Mouse (Mus musculus): ENCODE measurements around the gene Kalrn. TPM values are rescaled to one million over a fixed set of nuclear protein-coding genes. Genes with fewer than 3 reads are reported as not detected.

The Kalrn gene
- polyA plus RNA-seq, 1 experiment from 2014 or later, result 30.0 TPM

DNA sequence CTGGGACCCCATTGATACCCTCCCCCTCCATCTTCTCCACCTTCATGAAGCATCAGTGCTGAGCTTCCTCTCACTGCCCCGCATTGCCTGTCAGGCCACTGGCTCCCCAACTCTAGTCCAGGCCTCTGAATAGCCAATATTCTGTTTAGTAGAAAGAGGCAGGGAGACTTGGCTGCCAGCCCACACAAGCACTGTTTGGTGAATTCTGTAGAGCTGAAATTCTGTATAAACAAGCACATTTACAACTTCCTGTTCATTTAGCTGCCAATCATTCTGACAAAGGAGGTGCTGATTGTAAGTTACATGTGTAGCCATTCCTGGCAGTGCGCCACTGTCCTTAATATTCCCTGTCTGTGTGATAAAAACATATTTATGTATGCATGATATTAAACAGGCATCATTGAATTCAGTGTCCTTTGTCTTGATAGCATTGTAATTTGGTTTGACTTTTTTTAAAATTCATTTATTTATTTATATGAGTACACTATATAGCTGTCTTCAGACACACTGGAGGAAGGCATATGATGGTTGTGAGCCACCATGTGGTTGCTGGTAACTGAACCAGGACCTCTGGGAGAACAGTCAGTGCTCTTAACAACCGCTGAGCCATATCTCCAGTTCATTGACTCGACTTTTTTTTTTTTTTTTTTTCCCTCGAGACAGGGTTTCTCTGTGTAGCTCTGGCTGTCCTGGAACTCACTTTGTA is 638.5 kb downstream of the Kalrn start:
- Histone ChIP-seq H3K27ac (peak overlapping the region; percentile 65), H3K4me3 (replicated peaks) (no peak overlapping the region), H3K9ac (no peak overlapping the region), H3K36me3 (replicated peaks) (no peaks in the 10 kb centered on the region), H3K27me3 (peaks cover 8% of the 10 kb centered on the region), H3K4me2 (no peak overlapping the region), H3K9me3 (no peaks in the 10 kb centered on the region), H3K4me1 (peaks cover 10% of the 10 kb centered on the region)
- WGBS, result 69% methylated on average over 5 of the region's 5 CpGs
- ATAC-seq (ENCODE audit: low FRiP score), result peak; percentile 20; the same call in 1 of the 2 replicates

DNA sequence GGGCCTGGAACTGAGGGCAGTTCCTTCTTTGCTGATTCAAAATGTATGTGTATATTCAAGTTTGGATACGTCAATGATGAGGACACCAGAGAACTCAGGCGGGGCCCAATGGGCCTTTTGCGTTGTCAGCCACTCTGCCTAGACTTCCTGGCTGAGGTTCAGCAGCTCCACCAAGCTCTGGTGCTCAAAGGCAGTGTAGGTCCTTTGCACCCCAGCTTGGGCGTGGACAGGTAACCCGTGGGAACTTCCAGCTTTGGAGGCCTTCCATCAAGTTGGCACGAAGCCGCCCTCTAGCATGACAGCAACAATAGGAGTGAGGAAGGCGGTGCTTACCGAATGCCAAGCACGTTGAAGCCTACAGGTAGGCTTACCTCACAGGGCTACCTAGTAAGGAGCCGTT is 639.9 kb downstream of the Kalrn start:
- Histone ChIP-seq H3K36me3 (replicated peaks) (no peaks in the 10 kb centered on the region), H3K4me1 (peaks cover 15% of the 10 kb centered on the region), H3K27ac (no peak overlapping the region), H3K4me3 (replicated peaks) (no peak overlapping the region), H3K4me2 (no peak overlapping the region), H3K27me3 (peaks cover 8% of the 10 kb centered on the region), H3K9me3 (no peaks in the 10 kb centered on the region), H3K9ac (no peak overlapping the region)
- ATAC-seq (ENCODE audit: low FRiP score), result no peak
- WGBS, result 92% methylated on average over 11 of the region's 11 CpGs

DNA sequence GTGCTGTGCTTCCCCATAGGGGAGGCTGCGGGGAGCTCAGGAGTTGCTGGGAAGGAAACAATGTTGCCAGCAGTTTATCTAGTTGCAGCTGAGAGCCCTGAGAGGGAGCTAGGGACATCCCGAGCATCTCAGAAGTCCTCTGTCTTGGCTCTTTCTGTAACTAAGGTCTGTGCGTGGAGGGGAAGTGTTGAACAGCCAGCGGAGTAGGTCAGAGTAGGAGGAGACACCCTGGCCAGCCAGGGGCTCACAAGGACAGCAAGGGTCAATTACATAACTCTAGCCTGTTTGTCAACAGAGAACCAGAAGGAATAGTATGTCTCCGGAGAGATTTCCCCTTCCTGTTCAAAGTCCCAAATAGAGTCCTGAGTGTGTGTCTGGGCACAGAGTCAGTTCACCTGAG is 641.2 kb downstream of the Kalrn start:
- WGBS, result 68% methylated on average over 5 of the region's 5 CpGs

DNA sequence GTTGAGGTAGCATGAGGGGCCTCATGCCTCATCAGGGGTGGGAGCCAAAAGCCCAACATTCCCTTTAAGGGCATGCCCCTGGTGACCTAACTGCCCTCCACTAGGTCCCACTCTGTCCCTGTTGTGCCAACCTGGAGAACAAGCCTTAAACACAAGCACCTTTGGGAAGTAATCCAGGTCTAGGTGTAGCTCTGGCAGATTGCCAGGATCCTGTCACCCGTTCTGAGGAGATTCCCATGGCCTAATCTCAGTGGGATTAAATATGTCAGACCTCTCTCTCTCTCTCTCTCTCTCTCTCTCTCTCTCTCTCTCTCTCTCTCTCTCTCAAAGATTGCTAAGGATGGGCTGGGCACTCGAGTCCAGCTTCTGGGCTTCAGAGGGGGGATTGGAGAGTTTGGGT is 641.6 kb downstream of the Kalrn start:
- Histone ChIP-seq H3K9me3 (no peaks in the 10 kb centered on the region), H3K36me3 (replicated peaks) (no peaks in the 10 kb centered on the region), H3K27me3 (peaks cover 8% of the 10 kb centered on the region), H3K4me3 (replicated peaks) (no peak overlapping the region), H3K27ac (no peak overlapping the region), H3K4me2 (no peak overlapping the region), H3K9ac (no peak overlapping the region), H3K4me1 (peaks cover 15% of the 10 kb centered on the region)
- no peak for ATAC-seq (ENCODE audit: low FRiP score)
- WGBS, result 50% methylated on average over 2 of the region's 2 CpGs

More for the DNA sequence above, 641.2 kb downstream of the Kalrn start:
- H3K9me3 ChIP-seq, result no peaks in the 10 kb centered on the region
- no peak overlapping the region for H3K4me2 ChIP-seq
- no peak overlapping the region for H3K9ac ChIP-seq
- no peak overlapping the region for H3K27ac ChIP-seq
- no peak for ATAC-seq (ENCODE audit: low FRiP score)
- H3K36me3 ChIP-seq (replicated peaks), result no peaks in the 10 kb centered on the region
- H3K4me1 ChIP-seq, result peaks cover 15% of the 10 kb centered on the region
- H3K27me3 ChIP-seq, result peaks cover 8% of the 10 kb centered on the region
- no peak overlapping the region for H3K4me3 ChIP-seq (replicated peaks)

DNA sequence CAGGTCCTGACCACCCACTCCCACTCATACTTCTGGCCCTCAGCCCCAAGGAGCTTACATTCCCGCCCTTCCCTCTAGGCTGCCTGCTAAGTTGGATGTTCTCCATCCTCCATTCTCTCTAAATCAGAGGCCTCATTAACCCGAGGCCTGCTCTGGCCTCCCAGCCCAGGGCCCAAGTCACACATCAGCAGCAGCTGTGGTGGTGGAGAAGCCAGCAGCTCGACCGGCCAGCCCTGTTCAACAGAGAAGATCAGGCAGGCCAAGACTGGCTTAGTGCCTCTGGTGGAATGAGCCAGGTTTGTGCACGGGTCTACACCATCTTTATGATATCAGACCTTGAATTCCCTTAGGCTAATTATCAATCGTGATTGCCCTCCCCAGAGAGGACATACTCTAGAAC is 642.5 kb downstream of the Kalrn start:
- Histone ChIP-seq H3K27me3 (peaks cover 3% of the 10 kb centered on the region), H3K36me3 (replicated peaks) (no peaks in the 10 kb centered on the region), H3K9me3 (no peaks in the 10 kb centered on the region), H3K4me2 (no peak overlapping the region), H3K4me3 (replicated peaks) (no peak overlapping the region), H3K4me1 (peaks cover 15% of the 10 kb centered on the region), H3K27ac (no peak overlapping the region), H3K9ac (no peak overlapping the region)
- 87% methylated on average over 6 of the region's 6 CpGs for WGBS
- ATAC-seq (ENCODE audit: low FRiP score), result no peak

DNA sequence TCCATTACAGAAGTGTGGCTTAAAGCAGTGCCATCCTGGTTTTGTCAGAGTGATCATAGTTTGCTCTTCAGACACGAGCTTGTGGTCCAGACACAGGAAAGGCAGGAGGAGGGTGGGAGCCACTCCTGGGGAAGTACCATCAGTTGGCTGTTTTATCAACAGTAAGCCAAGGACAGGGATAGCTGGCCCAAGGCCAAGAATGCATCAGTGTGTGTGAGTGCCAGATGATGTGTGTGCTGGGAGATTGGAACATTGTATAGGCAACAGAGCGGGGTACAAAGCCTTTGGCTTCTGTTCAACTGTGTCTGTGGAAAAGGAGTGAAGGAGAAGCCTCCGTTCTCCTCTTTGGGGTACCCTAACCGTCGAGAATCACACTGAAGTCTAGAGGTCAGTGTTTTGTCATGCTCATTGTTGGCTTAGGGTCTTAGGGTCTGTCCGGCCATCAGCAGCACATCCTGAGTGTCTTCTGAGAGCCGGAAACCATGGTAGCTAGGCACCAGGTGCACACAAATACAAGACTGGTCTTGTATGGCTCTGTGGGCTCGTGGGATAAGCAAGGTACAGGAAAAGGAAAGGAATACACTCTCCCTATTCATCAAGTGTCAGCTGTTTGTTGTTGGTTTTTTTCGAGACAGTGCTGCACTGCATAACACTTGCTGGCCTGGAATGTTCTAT is 644.4 kb downstream of the Kalrn start:
- Histone ChIP-seq H3K9ac (no peak overlapping the region), H3K36me3 (replicated peaks) (no peaks in the 10 kb centered on the region), H3K27me3 (no peaks in the 10 kb centered on the region; the same call in 1 of the 2 replicates), H3K4me2 (no peak overlapping the region), H3K4me3 (replicated peaks) (no peak overlapping the region), H3K27ac (no peak overlapping the region), H3K9me3 (no peaks in the 10 kb centered on the region), H3K4me1 (0 out of 2 replicates have a peak, but pooled peaks cover 5% of the 10 kb centered on the region)
- ATAC-seq (ENCODE audit: low FRiP score), result no peak
- WGBS, result 83% methylated on average over 9 of the region's 9 CpGs

DNA sequence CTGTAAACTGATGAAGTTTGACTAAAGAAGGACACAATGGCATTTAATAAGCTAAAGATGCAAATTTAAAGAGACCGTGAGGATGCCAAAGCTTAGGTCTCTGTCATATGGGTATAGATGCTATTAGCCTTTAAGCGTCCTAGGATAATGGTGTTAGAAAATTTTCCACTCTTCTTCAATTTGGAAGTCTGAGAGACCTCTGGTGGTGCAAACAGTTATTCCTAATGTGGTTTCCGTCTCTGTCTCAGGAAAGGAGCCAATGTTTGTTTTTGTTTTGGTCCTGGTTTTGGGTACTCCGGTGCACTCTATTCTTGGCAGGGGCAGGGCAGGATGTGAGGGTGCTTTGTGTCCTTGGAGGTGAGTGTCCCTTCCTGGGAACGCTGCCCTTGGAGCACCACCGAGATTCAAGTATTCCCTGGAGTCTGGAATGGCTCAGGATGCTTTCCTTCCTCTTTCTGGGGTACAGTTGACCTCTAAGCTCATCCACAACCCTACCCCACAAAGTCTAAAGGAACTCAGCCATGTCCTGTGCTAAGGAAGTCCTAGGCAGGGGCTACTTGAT is 646.0 kb downstream of the Kalrn start:
- Histone ChIP-seq H3K9me3 (no peaks in the 10 kb centered on the region), H3K27me3 (no peaks in the 10 kb centered on the region), H3K4me3 (replicated peaks) (no peak overlapping the region), H3K36me3 (replicated peaks) (no peaks in the 10 kb centered on the region), H3K4me1 (peaks cover 5% of the 10 kb centered on the region; the same call in 1 of the 2 replicates), H3K27ac (no peak overlapping the region), H3K4me2 (no peak overlapping the region), H3K9ac (no peak overlapping the region)
- WGBS, result 87% methylated on average over 6 of the region's 6 CpGs
- no peak for ATAC-seq (ENCODE audit: low FRiP score)

DNA sequence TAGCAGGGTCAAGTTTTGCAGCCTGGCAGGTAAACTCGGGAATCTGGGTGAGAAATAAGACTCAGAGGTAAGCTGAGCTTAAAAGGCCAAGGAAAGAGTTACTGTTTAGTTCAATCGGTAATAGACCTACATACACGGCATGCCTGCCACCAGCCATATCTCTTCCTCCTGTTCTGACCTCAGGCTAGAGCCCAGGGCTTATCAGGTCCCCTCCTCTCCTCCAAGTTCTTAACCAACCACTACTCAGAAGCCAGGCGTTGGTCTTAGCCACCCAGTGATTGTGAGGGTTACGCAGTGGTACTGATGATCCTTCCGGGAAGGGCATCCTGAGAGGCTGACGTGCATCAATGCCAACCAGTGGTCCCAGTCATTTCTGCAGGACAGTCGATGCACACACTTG is 649.6 kb downstream of the Kalrn start:
- no peak overlapping the region for H3K4me3 ChIP-seq (replicated peaks)
- H3K36me3 ChIP-seq (replicated peaks), result no peaks in the 10 kb centered on the region
- ATAC-seq (ENCODE audit: low FRiP score), result no peak
- no peak overlapping the region for H3K27ac ChIP-seq
- 93% methylated on average over 8 of the region's 8 CpGs for WGBS
- no peak overlapping the region for H3K4me2 ChIP-seq
- no peaks in the 10 kb centered on the region for H3K9me3 ChIP-seq
- H3K9ac ChIP-seq, result no peak overlapping the region
- no peaks in the 10 kb centered on the region for H3K27me3 ChIP-seq
- peaks cover 9% of the 10 kb centered on the region; the same call in 1 of the 2 replicates for H3K4me1 ChIP-seq

DNA sequence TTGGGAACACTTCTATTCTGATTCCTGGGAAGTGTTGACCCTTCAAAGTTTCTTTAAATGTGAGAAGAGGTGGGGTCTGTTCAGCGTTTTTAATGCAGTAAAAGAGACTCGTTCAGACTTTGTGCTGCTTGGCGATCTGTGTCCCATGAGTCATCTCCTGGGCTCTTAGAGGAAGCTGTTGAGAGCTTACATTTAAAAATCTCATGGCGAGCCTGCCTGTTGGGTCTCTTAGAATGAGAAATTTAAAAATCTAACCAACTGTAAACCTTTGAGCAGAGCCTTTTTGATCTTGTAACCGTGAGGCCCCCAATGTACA is 650.4 kb downstream of the Kalrn start:
- WGBS, result 76% methylated on average over 5 of the region's 5 CpGs
- Histone ChIP-seq H3K4me3 (replicated peaks) (no peak overlapping the region), H3K9me3 (no peaks in the 10 kb centered on the region), H3K36me3 (replicated peaks) (no peaks in the 10 kb centered on the region), H3K4me2 (no peak overlapping the region), H3K4me1 (peaks cover 6% of the 10 kb centered on the region; the same call in 1 of the 2 replicates), H3K27me3 (no peaks in the 10 kb centered on the region), H3K9ac (no peak overlapping the region), H3K27ac (no peak overlapping the region)
- ATAC-seq (ENCODE audit: low FRiP score), result no peak

DNA sequence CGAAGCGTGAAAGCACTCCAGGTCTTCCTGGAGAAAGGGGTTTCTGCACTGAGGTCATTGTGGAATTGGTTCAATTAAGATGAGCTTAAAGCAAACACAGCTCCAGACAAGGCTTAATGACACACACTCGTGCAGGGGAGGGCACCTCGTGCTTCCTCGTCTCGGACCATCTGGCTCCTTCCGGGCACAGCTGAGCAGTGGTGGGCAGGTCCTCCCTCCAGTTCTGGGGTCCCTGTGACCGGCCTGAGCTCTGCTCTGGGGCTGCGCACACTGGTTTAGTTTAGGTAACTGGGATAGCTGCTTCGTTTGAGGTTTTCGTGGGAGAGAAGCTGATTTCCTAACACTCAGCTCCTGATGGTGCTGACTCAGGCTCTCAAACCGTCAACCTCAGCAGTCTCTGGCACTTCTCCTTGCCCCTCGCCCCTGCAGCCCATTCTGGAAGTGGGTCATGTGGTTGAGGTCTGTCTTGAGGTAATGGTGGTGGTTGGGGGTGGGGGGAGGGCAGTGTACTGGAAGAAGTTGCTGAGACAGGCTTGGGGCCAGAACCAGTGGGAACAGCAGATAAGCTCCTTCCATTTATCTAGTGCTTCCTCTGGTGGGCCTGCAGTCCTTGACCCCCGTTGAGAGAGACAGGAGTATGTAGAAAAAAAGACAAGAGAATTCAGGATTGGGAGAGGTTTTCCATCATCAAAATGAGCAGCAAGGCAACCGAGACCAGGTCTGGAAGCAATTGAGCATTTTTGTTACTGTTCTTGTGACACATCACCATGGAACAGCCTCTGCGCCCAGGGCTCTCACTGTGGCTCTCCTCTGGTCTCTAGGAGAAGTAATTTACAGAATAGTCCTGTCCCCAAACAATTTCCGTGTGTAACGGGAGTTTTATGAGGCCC is 651.0 kb downstream of the Kalrn start:
- WGBS, result 63% methylated on average over 18 of the region's 18 CpGs
- H3K4me3 ChIP-seq (replicated peaks), result no peak overlapping the region
- peaks cover 6% of the 10 kb centered on the region; the same call in 1 of the 2 replicates for H3K4me1 ChIP-seq
- H3K9me3 ChIP-seq, result no peaks in the 10 kb centered on the region
- H3K4me2 ChIP-seq, result no peak overlapping the region
- no peaks in the 10 kb centered on the region for H3K27me3 ChIP-seq
- ATAC-seq (ENCODE audit: low FRiP score), result no peak
- H3K27ac ChIP-seq, result no peak overlapping the region
- H3K9ac ChIP-seq, result no peak overlapping the region
- H3K36me3 ChIP-seq (replicated peaks), result no peaks in the 10 kb centered on the region

DNA sequence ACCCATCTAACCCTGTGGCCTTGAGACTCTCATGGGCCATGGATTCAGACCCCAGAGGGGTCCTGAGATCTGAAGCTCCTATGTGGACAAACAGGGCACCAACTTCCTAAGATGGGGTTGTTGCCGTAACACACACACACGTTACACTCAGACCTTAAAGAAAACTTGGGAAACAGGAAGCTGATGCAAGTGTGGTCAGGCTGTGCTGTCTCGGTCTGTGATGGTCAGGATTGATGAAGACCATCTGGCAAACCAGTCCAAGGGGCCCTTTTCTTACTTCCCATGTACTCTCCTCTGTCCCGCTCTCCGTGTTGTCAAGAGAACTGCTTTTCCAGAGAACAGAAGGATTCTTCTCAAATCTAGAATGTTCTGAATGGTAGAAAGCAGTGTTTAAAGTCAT is 651.8 kb downstream of the Kalrn start:
- Histone ChIP-seq H3K9me3 (no peaks in the 10 kb centered on the region), H3K27ac (no peak overlapping the region), H3K4me2 (no peak overlapping the region), H3K4me3 (replicated peaks) (no peak overlapping the region), H3K4me1 (peaks cover 13% of the 10 kb centered on the region; the same call in 1 of the 2 replicates), H3K27me3 (no peaks in the 10 kb centered on the region), H3K9ac (no peak overlapping the region), H3K36me3 (replicated peaks) (no peaks in the 10 kb centered on the region)
- no peak for ATAC-seq (ENCODE audit: low FRiP score)
- 86% methylated on average over 5 of the region's 5 CpGs for WGBS
